Mouse (Mus musculus) embryonic stem cell, embryonic (primary cell): ENCODE measurements at regions not wholly inside any gene's neighbourhood (a gene's known extent, or its start where the extent isn't known, plus 50 kb on each side); places are given as distances from the start of the nearest gene placed in this dataset.

ENCODE experiments used
- CTCF ChIA-PET, 4 experiments: fragments of 300-600 bp in 2 of 4; fragments of 350-600 bp in 2 of 4; sonication (Branson Sonifier 250); formaldehyde crosslinking; loops; one replicate each; lab custom pipeline; 2022; ENCODE audit warnings: inconsistent platforms in 2 of 4; lab: Charles Lee
- POLR2A ChIA-PET, 4 experiments: fragments of 300-600 bp in 2 of 4; fragments of 350-600 bp in 2 of 4; sonication (Branson Sonifier 250); formaldehyde crosslinking; loops; one replicate each; lab custom pipeline; 2022; ENCODE audit warnings: antibody characterized with exemption in 4 of 4, inconsistent platforms in 1 of 4; lab: Charles Lee

DNA sequence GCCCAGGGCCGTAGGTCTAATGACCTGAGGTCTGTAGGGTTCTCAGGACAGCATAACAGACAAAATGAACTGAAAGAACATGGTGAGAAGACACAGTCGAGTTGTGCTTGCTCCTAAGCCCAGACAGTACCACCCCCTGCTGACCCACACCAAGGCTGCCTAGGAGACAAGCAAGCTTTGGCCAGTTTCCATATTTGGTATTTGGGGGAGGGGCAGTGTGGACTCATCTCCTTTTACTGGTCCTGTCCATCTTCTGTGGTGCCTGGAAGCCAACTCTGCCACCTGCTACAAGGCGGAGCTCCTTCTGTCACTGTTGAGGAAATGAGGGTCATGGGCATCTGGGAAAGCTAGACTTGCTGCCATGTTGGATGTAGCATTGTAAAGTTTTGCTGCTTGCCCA, 68.9 kb downstream of the Tex29 start:
- CTCF ChIA-PET: interaction anchor here in 2 of 4 experiments (0.9 to 1.7 kb wide), 2 partner anchors 34 kb away, joined by 3 to 5 read pairs; no protein-coding TSS in a partner anchor
- POLR2A ChIA-PET: interaction anchor here in 1 of 4 experiments (1.0 kb wide), 2 partner anchors 8 to 59 kb away, joined by 3 read pairs; no protein-coding TSS in a partner anchor

DNA sequence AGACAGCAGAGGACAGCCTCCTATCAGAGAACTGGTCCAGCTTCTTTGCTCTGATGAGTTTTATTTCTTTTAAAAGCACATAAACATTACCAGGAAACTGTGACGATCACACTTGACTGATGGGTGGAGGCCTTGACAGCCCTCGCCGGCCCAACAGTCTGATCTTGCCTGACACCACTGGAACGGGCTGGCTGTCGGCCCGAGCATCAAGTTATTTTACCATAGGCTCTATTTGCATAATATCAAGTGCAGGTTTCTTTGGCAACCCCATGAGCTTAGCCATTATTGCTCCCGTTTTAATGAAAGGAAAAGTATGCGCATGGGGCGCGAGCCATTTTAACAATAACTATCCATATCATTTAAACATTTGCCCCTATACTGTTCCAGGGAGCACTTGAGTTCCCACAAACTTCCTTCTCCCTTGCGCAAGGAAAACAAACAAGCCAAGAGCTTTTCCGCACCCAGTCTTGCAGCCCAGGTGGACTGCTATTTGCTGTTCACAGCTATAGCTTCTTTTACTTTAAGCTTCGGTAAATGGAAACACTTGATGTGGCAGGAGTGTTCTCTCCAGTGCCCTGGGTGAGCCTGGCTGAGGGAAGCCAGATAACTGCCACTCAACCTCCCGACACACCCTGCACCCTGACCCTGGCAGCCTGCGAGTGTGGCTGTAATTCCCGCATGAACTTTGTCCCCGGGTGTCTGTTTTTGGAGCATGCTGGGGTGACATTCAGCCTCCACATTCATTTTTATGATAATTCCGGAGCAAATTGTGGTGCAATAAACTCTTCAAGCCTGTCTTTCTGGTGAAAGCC, 71.6 kb downstream of the Tex29 start:
- ChIA-PET POLR2A (interaction anchor here in 1 of 4 experiments (0.6 kb wide), 1 partner anchor 531 kb away, joined by 3 read pairs; no protein-coding TSS in a partner anchor), CTCF (interaction anchor here in 1 of 4 experiments (1.1 kb wide), 1 partner anchor 31 kb away, joined by 3 read pairs; no protein-coding TSS in a partner anchor)

DNA sequence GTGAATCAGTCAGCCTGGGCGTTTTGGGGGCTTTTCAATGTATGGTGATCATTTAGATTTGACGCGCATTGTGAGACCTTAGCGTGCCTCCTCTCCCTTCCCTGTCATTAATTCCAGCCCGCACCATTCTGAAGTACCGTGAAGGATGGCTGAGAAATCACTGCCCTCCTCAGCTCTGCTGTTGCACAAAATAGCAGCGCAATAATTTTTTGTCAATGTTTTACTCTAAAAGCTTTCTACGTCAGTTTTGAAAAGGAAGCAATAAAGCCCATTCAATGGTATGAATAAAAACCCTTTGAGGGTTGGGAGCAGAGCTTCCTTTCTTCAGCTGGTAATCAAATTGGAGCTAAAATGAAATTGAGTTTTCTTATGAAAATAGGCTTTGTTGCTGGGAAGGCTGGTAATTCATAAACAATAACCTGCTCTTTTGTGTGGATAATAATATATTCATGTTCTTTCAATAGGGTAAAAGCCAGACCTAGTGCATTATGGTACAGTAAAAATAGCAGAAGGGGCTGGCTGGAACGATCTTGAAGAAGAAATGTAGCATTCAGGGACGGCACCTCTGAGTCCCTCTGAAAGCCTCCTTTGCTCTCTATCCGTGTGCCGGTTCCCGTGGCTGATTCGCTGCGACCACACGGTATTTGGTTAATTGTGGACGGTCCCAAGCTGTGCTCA, 72.3 kb downstream of the Tex29 start:
- POLR2A ChIA-PET: interaction anchor here in 2 of 4 experiments (0.6 to 1.2 kb wide), 2 partner anchors 143 to 531 kb away, joined by 3 read pairs; no protein-coding TSS in a partner anchor
- CTCF ChIA-PET: no interaction called here

DNA sequence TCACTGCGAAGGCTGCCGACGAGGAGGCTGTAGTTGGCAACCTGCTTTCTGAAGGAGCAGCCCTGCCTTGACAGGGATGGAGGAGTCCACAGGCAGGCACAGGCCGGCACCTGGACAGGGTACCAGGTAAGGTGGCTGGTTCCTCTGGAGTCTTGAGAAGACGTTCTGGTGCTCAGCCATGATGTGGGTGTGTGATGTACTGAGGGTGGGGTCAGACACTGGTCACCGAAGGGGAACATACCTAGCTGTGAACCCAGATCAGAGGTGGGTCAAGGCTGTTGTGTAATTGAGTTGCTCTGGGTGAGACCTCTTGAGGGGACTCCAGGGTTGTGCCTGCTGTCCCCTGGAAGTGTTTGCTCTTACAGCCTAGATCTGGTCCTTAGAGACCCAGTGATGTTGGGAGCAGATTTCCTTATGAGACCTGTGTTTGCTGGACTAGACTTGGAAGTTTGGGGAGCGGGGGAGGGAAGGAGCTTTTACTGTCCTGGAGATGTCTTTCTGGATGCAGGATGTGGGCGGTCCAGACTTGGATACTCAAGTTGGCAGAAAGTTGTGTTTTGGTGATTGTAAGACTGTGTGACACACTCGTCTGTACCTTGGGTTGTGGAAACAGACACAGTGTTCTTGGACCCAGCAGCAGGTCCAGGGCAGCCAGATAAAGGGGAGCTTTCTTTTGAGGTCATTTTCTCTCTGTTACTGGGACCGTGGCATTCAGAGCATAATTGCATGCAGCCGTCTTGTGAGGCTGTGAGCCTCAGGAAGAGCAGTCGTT, 73.0 kb downstream of the Tex29 start:
- CTCF ChIA-PET: interaction anchor here in 3 of 4 experiments (0.6 to 1.9 kb wide), 4 partner anchors 10 to 660 kb away, joined by 3 to 5 read pairs (median 4); no protein-coding TSS in a partner anchor
- POLR2A ChIA-PET: interaction anchor here in 3 of 4 experiments (0.6 to 1.2 kb wide), 4 partner anchors 8 to 725 kb away, joined by 3 to 6 read pairs (median 3); no protein-coding TSS in a partner anchor

DNA sequence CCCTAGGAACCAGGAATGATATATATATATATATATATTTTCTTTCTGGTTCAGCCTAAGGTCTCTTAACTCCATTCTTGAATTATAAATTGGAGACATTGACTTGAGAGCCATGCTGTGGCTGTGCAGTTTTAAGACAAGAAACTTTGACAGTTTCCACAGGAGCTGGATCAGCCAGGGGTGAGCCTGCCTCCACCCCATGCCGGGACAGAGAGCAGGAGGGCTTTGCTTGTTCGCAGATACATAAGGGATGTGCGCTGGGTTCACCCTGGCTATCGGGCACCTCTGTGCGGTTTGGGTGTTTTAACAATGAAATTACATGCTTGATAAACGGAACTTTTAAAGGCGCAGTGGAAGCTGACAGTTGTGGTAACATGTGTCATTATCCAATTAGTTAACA, 73.9 kb downstream of the Tex29 start:
- CTCF ChIA-PET: interaction anchor here in 3 of 4 experiments (0.5 to 1.9 kb wide), 6 partner anchors 9 to 896 kb away, joined by 3 to 5 read pairs (median 4); no protein-coding TSS in a partner anchor

DNA sequence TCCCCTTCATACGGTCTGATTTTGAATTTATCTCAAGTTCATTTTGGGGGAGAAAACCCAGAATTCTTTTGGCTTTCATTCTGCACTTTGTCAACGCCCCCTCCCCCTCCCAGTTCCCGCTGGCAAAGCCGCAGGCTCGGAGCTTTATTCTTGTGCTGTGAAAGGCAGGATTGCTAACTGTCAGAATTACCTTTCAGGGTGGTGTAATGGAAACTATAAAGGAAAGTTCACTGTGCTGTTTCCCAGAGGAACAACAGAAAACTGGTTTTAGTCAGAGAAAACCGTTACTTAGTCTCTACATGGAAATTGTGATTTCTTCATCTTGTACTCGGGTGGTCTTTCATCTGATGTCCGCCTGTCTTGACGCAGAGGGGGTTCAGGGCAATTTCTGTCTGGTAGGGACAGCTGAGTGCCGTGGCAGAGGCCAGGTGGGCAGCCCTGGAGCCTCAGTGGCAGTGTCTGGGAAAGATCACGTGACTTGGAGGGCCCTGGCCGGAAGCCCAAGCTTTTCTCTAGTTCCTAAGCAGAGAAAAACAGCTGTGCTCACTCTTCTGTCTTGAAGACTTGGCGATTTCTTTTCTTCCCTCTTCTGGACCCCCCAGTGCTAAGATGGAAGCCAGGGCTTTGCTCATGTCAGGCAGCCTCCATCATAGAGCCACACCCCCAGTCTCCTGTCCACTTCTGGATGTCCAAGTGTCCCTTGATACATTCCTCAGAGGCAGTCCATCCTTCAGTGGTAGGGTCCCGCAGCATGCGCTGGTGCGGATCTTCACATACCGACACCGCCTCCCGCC, 74.6 kb downstream of the Tex29 start:
- POLR2A ChIA-PET: interaction anchor here in 1 of 4 experiments (1.2 kb wide), 1 partner anchor 9 kb away, joined by 6 read pairs; no protein-coding TSS in a partner anchor
- CTCF ChIA-PET: interaction anchor here in 3 of 4 experiments (0.5 to 1.9 kb wide), 6 partner anchors 8 to 896 kb away, joined by 3 to 5 read pairs (median 4); no protein-coding TSS in a partner anchor

More for the DNA sequence above, 73.9 kb downstream of the Tex29 start:
- POLR2A ChIA-PET: interaction anchor here in 3 of 4 experiments (0.6 to 1.2 kb wide), 4 partner anchors 9 to 724 kb away, joined by 3 to 6 read pairs (median 3); no protein-coding TSS in a partner anchor

DNA sequence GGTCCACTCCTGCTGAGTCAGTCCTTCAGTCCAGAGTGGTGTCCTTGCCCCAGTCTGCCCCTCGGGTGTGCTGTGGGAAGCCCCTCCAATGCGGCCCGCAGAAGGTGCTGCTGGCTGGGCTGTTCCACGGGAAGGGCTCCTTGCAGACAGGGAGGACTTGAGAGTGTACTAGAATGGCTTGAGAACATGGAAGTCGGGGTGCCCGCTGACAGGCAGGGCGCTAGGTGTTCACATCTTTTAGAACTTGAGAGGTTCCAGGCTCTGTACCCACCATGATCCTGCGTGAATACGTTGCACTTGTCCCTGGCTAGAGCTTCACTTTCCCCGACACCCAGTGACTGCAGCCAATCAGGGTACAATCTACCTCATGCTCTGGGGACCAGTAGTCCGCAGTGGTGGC, 75.4 kb downstream of the Tex29 start:
- POLR2A ChIA-PET: no interaction called here

DNA sequence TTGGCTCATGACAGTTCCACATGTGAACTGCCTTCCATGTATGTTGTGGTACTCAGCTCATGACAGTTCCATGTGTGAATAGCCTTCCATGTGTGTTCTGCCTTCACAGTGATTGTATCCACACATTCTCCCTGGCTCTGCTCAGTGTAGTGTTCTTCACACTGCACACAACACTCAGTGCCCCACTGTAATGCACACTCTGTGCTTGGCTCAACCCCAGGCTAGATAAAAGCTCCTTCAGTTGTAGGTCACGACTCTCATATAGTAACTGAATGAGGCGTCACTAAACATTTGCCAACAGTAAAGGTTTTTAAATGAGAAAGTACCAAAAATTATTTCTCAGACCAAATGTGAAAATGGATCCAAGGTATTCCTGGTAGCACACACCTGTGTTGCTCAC, 79.6 kb downstream of the Tex29 start:
- ChIA-PET POLR2A (no interaction called here), CTCF (interaction anchor here in 2 of 4 experiments (1.0 to 1.3 kb wide), 2 partner anchors 23 kb away, joined by 3 to 4 read pairs; no protein-coding TSS in a partner anchor)

More for the DNA sequence above, 75.4 kb downstream of the Tex29 start:
- CTCF ChIA-PET: interaction anchor here in 1 of 4 experiments (0.5 to 1.9 kb wide), 2 partner anchors 8 to 258 kb away, joined by 3 to 4 read pairs; no protein-coding TSS in a partner anchor

DNA sequence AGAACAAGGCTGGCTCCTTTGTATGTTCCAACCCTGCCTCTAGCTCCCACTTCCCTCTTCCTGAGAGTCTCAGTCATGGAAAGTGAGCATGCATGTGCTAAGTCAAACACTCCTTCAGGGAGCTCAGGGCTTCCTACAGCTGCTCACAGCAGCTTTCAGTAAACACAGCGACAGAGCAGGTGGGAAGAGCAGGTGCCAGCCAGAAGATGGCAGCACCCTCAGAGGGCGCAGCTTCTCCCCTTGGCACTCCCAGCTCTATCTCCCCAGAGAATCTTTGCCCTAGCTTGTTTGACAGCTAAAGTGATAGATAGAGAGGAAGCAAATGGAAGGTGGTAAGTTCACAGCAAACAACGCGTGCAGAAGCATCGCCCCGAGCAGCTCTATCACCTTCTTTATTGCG, 82.8 kb downstream of the Tex29 start:
- ChIA-PET CTCF (interaction anchor here (0.6 to 3.8 kb wide), 18 partner anchors 8 to 1087 kb away, joined by 3 to 28 read pairs (median 4); no protein-coding TSS in a partner anchor), POLR2A (interaction anchor here in 2 of 4 experiments (1.1 to 1.8 kb wide), 2 partner anchors 287 to 381 kb away, joined by 4 to 5 read pairs; partner anchors contain the start of gene Ankrd10 (in 1 of the 2))

DNA sequence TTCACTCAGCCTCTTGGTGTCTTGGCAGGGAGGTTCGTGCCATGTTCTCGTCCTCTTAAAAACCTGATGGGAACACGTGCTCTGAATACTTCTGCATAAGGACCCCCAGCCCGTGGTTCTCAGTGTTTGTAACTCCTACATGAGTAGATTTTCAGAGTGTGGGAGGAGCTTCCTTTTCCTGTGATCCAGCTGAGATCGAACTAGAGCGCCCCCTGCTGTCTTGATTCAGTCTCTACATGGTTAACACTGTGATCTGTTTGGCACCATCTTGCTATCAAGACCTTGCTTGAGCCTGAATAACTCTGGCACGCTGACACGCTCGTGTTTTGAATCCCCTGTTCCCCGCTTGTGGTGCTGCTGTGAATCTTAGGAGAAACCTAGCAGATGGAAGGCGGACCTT, 83.9 kb downstream of the Tex29 start:
- POLR2A ChIA-PET: interaction anchor here in 2 of 4 experiments (0.6 to 1.8 kb wide), 5 partner anchors 10 to 372 kb away, joined by 3 to 9 read pairs (median 5); partner anchors contain the start of gene Ankrd10 (in 1 of the 2)
- CTCF ChIA-PET: interaction anchor here (0.5 to 3.8 kb wide), 41 partner anchors 10 to 1274 kb away, joined by 3 to 28 read pairs (median 4); partner anchors contain the start of genes Naxd (in 1 of the 4) and Sox1 (in 1 of the 4)

DNA sequence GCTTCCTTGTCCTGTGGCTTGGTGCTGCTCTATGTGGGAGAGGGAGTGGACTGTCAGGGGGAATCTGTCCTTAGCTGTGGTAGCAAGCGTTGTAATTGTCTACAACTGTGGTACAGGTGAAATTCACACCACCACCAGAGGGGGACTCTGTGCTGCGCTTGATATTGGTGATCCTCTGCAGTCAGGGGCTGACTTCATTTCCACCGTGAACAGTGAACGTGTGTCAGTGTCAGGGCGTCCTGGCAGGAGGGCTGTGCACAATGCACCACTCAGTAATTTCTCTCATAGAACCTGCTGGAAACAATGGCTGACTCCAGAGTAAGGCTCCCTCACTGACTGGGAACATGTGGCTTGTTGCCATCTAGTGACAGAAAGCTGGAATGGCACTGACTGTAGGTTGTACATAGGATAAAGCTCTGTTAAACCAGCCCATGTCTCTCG, 102.6 kb downstream of the Tex29 start:
- ChIA-PET POLR2A (no interaction called here), CTCF (interaction anchor here (0.5 to 2.1 kb wide), 140 partner anchors 11 to 1167 kb away, joined by 3 to 28 read pairs (median 4); partner anchors contain the start of genes Tubgcp3 (in 2 of the 4), Col4a1 (in 1 of the 4), Col4a2 (in 1 of the 4) and Sox1 (in 1 of the 4))

DNA sequence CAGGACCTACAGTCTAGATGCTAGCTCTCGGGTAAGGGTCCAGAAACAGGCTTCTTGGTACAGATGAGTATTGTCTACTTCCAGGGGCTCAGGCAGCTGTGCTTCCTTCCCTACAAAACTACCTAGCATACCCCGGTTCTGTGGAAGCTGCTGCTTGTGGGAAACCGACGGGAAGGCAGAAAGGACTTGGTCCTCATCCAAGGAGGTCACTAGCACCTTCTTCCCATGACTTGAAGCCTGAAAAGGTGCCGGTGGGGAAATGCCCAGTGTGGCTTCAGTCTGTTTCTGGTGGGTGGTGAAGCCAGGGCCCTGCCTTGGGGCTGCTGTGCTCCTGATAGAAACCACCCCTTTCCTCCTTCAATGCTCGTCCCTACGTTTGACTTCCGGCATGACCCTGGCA, 107.5 kb downstream of the Tex29 start:
- ChIA-PET POLR2A (no interaction called here), CTCF (no interaction called here)

DNA sequence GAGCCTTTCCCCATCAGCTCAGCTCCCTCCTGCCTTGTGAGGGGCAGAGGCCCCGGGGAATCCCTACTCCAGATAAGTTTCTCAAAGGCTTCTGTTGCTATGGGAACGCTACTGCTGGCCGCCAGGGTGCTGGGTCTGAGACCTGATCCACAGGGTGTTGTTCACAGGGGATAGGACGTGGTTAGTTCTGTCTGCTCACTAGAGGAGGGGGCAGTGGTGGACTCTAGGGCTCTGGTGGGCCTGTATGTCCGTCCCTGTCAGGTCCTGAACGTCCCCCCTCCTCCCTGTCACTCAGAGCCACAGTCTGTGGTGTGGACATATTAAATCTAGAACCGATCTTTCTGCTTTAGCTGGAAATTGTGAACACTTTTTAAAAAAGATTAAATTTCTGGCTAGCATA, 116.0 kb downstream of the Tex29 start:
- CTCF ChIA-PET: interaction anchor here in 3 of 4 experiments (0.6 to 2.3 kb wide), 7 partner anchors 14 to 673 kb away, joined by 3 to 8 read pairs (median 4); no protein-coding TSS in a partner anchor

DNA sequence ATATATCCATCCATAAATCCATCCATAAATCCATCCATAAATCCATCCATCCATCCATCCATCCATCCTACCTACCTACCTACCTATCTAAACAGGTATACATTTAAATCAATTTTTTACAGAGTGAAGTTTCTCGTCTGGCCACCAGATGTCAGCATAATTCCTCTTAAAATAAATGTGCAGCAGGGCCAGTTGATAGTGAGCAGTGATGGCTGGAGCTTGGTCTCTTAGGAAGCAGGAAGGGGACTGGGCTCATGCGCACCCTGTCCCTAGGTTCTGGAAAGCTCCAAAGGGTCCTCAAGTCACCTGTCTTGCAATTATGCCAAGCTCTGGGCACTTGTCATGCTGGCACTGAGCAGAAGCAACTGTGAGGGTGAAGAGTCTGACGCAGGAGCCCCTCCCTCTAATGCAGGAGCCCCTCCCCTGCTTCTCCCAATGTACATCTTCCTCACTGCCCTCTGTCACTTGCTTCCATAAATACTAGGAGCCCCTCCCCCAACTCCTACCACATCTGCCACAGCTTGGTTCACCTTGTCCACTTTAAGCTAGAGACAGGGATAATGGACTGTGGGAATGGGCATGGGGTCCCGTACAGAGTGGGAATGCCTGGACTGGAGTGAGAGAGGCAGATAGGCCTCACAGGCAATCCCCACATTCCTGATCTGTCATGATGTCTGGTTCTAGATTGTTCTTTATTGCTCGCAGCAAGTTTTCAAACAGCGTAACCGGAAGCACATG, 116.9 kb downstream of the Tex29 start:
- POLR2A ChIA-PET: interaction anchor here in 1 of 4 experiments (0.5 to 0.6 kb wide), 3 partner anchors 74 to 146 kb away, joined by 3 read pairs; no protein-coding TSS in a partner anchor
- CTCF ChIA-PET: interaction anchor here (0.5 to 2.3 kb wide), 28 partner anchors 11 to 720 kb away, joined by 3 to 8 read pairs (median 4); partner anchors contain the start of gene Sox1 (in 1 of the 4)

More for the DNA sequence above, 116.0 kb downstream of the Tex29 start:
- POLR2A ChIA-PET: interaction anchor here in 1 of 4 experiments (0.6 kb wide), 1 partner anchor 121 kb away, joined by 3 read pairs; no protein-coding TSS in a partner anchor

DNA sequence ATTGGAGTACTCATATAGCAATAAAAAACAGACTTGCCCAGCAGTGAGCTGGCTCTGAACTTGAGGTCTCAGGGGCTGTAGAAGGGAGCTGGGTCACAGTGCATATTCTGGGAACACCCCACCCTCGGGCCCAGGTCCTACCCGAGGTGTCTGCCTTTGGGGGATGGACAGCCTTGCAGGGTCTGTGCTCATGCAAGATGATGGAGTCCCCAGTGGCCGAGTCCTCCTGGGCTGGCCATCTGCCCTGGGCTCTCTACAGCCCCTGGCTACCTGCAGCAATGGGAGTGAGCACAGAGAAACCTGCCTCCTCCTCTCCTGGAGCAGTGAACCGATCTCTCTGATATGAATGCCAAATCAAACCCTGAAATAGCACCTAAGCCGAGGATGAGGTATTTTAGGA, 117.9 kb downstream of the Tex29 start:
- POLR2A ChIA-PET: no interaction called here

More for the DNA sequence above, 117.9 kb downstream of the Tex29 start:
- CTCF ChIA-PET: interaction anchor here in 3 of 4 experiments (0.8 to 2.8 kb wide), 12 partner anchors 11 to 719 kb away, joined by 3 to 8 read pairs (median 5); no protein-coding TSS in a partner anchor
